Mouse (Mus musculus) embryonic fibroblast, embryonic 13.5 days (primary cell): ENCODE measurements around the gene Nav2. TPM values are rescaled to one million over a fixed set of nuclear protein-coding genes. Genes with fewer than 3 reads are reported as not detected.

Source experiments
- H3K27ac ChIP-seq: 2 replicates; pipeline ENCODE4 v1.5.1; 2012; ENCODE audit warnings: low read length, control low read depth, inconsistent platforms; ENCODE audit not compliant: insufficient read depth
- H3K4me1 ChIP-seq: 2 replicates; pipeline ENCODE4 v1.6.1; 2011; ENCODE audit warnings: low read length; ENCODE audit not compliant: control insufficient read depth, insufficient read depth
- H3K4me3 ChIP-seq: 2 replicates; pipeline ENCODE4 v1.5.1; 2011; ENCODE audit warnings: mild to moderate bottlenecking, control low read depth, low read length; ENCODE audit not compliant: insufficient read depth
- CTCF ChIP-seq: IDR thresholded peaks from 2 replicates; pipeline ENCODE4 v1.5.1; 2011; ENCODE audit warnings: mild to moderate bottlenecking, control low read depth, low read length, moderate library complexity, borderline replicate concordance; ENCODE audit not compliant: insufficient read depth
- POLR2A ChIP-seq: IDR thresholded peaks from 2 replicates; pipeline ENCODE4 v1.6.1; 2011; ENCODE audit warnings: low read depth, mild to moderate bottlenecking, control low read depth, low read length, moderate library complexity
- polyA plus RNA-seq: library from polyadenylated mRNA; stranded (reverse); fragments of >200 nt; gene quantifications from 2 replicates; pipeline ENCODE4 v1.2.4, GENCODE M21; 2011; ENCODE audit warnings: low read depth; ENCODE audit not compliant: missing spikeins, insufficient read length

Nav2 gene
- polyA plus RNA-seq, 1 experiment: 18.7 TPM

DNA sequence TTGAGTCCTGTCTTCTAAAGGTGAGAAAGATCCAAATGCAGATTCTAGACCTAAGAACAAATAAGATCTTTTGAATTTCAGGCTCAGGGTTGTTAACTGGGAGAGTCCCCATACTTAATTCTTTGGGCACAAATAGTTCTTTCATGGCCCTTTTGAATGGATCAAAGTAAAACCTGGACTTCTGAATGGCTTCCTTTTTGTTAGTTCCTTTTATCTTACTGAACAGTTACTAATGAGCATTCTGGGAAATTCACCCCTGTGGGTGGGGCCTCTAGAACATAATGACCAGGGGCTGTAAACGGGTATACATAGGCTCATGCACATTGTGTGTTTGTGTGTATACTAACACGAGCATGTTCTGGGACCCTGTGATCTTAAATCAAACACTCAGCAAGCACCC lies 429.2 kb downstream of the Nav2 start:
- no peak for TF ChIP-seq POLR2A
- TF ChIP-seq CTCF: no peak
- Histone ChIP-seq H3K27ac (no peak overlapping the region), H3K4me3 (no peak overlapping the region), H3K4me1 (peaks cover 6% of the 10 kb centered on the region)

GRCm38 (mm10) chr7:49339953-49340352 lies 431.4 kb downstream of the Nav2 start:
- TF ChIP-seq CTCF (no peak), POLR2A (no peak)
- Histone ChIP-seq H3K27ac (no peak overlapping the region), H3K4me3 (no peak overlapping the region), H3K4me1 (peaks cover 13% of the 10 kb centered on the region)

GRCm38 (mm10) chr7:49341151-49341918 lies 432.8 kb downstream of the Nav2 start:
- peaks cover 13% of the 10 kb centered on the region for H3K4me1 ChIP-seq
- H3K27ac ChIP-seq: no peak overlapping the region
- TF ChIP-seq POLR2A (no peak), CTCF (no peak)
- no peak overlapping the region for H3K4me3 ChIP-seq

DNA sequence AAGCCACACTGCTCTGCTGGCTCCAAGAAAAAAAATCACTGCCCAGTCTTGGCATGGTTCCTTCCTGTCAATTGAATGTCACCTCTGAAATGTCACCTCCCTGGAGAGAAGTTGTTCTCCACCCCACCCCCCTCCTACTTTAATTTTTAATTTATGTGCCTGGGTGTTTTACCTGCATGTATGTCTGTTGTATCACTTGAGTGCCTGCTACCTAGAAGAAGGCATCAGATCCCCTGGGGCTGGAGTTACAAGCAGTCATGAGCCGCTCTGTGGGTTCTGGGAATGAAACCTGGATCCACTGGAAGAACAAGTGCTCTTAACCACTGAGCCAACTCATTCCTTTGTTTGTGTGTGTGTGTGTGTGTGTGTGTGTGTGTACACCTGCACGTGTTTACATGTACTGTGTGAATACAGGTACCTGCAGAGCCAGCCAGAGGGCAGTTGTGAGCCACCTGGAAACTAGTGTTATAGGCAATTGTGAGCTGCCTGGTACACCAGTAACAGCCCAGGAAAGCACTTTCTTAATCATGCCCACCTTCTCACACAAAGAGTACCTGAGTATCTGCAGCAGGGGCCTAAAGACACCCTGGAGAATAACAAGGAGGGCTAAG lies 433.5 kb downstream of the Nav2 start:
- Histone ChIP-seq H3K4me1 (peaks cover 16% of the 10 kb centered on the region), H3K27ac (no peak overlapping the region), H3K4me3 (no peak overlapping the region)
- TF ChIP-seq POLR2A (no peak), CTCF (no peak)

GRCm38 (mm10) chr7:49342556-49343080 lies 434.1 kb downstream of the Nav2 start:
- TF ChIP-seq CTCF: no peak
- no peak for TF ChIP-seq POLR2A
- H3K4me1 ChIP-seq: peaks cover 20% of the 10 kb centered on the region
- peak overlapping the region; percentile 18; the same call in 1 of the 2 replicates for H3K27ac ChIP-seq
- H3K4me3 ChIP-seq: no peak overlapping the region

DNA sequence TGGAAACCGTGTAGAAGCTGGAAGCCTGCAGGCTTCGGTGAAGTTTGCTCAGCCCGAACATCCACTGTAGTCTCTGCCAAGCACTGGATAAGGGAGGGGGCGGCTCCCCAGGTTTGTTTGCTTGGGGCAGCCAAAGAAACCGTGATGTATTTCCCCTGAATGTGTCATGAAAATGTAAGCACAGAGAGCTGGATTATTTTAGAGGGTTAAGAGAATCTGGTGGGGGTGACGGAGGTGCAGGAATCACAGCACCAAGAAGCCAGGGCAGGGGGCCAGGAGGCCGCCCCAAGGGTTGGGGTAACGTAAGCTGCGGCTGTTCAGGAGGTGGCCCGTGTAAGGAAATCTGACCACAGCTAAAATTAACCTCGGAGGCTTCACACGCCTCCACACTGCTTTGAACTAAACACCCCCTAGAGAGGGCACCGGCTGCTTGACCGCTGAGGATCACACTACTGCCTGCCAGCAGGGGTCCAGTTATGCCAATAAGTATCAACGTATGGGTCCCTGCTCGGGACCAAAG lies 434.6 kb downstream of the Nav2 start:
- TF ChIP-seq POLR2A (no peak), CTCF (no peak)
- H3K4me3 ChIP-seq: no peak overlapping the region
- peaks cover 20% of the 10 kb centered on the region for H3K4me1 ChIP-seq
- H3K27ac ChIP-seq: no peak overlapping the region

DNA sequence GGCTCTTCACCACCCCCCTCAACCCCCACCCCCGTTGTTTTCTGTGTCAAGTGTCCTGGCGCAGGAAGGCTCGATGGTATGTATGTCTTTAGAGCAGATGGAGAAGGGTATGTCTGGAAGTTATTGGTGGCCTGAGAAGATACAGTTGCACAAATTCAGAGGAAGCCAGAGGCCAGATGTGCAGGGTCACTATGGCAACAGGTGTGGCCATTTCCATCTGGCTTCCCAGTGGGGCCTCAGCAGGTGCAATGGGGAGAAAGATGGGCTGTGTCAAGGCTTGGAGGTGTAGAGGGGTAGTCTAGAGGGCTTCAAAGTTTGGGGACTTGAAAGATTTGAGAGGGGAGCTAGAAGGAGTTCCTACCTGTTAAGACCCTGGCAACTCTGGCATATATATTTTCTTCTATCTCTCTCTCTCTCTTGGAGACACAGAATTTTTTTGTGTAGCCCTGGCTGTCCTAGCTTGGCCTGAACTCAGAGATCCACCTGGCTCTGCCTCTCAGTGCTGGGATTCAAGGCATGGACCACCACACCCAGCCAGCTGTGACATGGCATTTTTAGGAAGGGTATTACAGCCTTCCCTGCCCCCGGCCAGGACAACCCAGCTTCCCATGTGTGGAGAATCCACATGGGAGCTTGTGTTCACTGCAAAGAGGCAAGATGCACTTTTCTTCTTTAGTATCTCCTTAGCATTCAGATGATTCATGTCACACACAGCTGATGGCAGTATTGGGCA lies 435.4 kb downstream of the Nav2 start:
- Histone ChIP-seq H3K4me3 (no peak overlapping the region), H3K4me1 (peaks cover 20% of the 10 kb centered on the region), H3K27ac (no peak overlapping the region)
- TF ChIP-seq POLR2A (no peak), CTCF (no peak)

GRCm38 (mm10) chr7:49347338-49348272 lies 439.1 kb downstream of the Nav2 start:
- peaks cover 15% of the 10 kb centered on the region for H3K4me1 ChIP-seq
- no peak for TF ChIP-seq POLR2A
- no peak for TF ChIP-seq CTCF
- H3K4me3 ChIP-seq: no peak overlapping the region
- no peak overlapping the region for H3K27ac ChIP-seq

- H3K4me1 ChIP-seq: peaks cover 10% of the 10 kb centered on the region
- no peak overlapping the region for H3K27ac ChIP-seq
- TF ChIP-seq CTCF (no peak), POLR2A (no peak)
- H3K4me3 ChIP-seq: no peak overlapping the region
Observed at GRCm38 (mm10) chr7:49348636-49349035, 440.1 kb downstream of the Nav2 start.
